Mouse (Mus musculus) megakaryocyte, embryonic 14.5 days (primary cell): ENCODE results near the gene B3galt4.

Experiments
- FLI1 ChIP-seq: IDR thresholded peaks from 2 replicates; pipeline ENCODE4 v1.6.1; 2012; ENCODE audit warnings: low read length, inconsistent platforms, mixed read lengths
- GATA1 ChIP-seq: IDR thresholded peaks from 3 replicates; pipeline ENCODE4 v1.6.1; 2012; ENCODE audit warnings: mixed read lengths, low read length, inconsistent platforms, borderline replicate concordance

DNA sequence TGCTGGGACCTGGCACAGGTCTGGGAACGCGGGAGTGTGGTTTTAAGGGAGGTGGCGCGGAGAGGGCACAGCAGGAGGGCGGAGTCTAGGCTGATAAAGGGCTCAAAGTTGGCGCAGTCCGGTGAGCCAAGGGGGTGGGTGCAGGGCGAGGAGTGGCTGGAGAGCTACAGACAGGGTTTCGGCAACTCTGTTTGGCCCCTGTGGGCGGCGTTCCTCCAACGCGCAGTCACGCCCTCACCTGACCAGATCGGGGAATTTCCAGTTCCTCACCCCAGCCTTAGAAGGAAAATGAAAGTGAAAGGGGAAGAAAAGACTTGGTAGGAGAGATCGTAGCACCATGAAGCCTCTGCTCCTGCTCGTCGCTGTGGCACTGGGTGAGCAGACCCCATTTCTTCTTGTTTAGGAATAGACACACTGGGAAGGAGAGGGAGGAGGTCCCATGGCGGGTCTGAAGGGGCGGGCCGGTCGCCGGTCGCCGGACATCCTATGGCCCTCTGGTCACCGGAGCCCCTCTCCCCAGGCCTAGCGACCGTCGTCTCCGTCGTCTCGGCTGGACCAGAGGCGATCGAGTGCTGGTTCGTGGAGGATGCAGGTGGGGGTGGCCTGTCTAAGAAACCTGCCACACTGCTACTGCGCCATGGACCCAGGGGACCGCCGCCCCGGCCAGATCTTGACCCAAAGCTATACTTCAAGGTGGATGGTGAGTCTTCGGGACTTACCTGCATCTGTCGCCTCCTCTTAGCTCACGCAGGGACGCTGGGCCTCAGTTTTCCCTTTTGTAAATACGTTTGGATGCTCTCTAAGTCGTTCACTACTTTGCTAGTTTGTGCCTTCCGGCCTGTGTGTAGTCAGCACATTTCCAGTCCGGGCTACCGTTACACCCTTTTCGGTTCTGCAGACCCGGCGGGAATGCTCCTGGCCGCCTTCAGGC, 31.7 kb downstream of the B3galt4 start:
- TF ChIP-seq GATA1 (no peak), FLI1 (no peak)
